Mouse (Mus musculus) erythroblast, embryonic 14.5 days (primary cell): Measurements from ENCODE around the gene Nupl1.

Experiments
- GATA1 ChIP-seq: IDR thresholded peaks from 2 replicates; pipeline ENCODE4 v1.6.1; 2012; ENCODE audit warnings: low read length, inconsistent platforms, mixed read lengths
- TAL1 ChIP-seq: IDR thresholded peaks from 3 replicates; pipeline ENCODE4 v1.6.1; 2012; ENCODE audit warnings: low read length, inconsistent platforms, mixed read lengths

DNA sequence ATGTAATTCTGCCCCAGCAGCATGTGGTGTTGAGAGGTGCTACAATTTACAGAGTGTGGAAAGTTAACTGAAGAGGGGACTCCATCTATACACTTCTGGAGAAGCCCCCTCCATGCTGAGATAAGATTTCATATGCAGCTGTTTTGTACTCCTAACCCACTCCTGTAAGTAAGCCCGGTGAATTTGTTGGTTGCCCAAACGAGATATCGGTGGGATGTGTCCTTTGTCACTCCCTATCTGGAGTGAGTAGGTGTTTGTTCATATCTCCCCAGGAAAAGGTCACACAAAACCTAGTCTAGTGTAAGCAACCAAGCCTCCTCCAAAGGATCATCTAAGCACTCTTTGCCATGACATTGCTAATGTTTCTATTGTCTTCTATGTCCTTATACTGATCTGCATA, 2.2 kb upstream of the Nupl1 start:
- TF ChIP-seq GATA1: no peak
- TF ChIP-seq TAL1: no peak
